Mouse (Mus musculus): Measurements from ENCODE around the gene Ces2a. TPM values are rescaled to one million over a fixed set of nuclear protein-coding genes. Genes with fewer than 3 reads are reported as not detected.

The Ces2a gene
- polyA plus RNA-seq, 1 experiment from 2014 or later: not detected

GRCm38 (mm10) chr8:104766485-104766884, 32.7 kb downstream of the Ces2a start:
- Histone ChIP-seq H3K36me3 (no peaks in the 10 kb centered on the region), H3K9ac (no peak overlapping the region), H3K4me1 (no peaks in the 10 kb centered on the region), H3K4me3 (no peak overlapping the region), H3K27me3 (no peaks in the 10 kb centered on the region), H3K27ac (no peak overlapping the region), H3K9me3 (no peaks in the 10 kb centered on the region), H3K4me2 (no peak overlapping the region)
- 61% methylated on average over 4 of the region's 4 CpGs for WGBS
- ATAC-seq (ENCODE audit: insufficient number of reproducible peaks, insufficient read depth, low FRiP score, low TSS enrichment, low read depth): no peak

DNA sequence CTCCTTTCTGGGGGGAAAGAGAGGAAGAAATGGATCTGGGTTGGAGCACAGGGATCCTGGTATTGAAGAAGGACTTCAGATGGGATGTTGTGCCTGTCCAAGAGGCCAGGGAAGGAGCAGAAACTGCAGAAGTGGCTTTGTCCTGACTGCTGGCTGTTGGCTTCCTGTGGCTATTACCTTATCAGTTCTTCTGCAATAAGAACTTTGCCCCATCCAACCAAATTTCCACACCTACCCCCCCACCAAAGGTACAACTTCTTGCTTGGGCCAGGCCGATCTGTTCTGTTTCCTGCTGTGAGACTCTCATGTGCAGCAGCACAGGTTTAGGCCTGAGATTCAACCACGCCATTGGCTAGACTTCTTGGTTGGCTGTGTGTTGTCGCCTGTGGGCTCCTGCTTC, 36.6 kb downstream of the Ces2a start:
- no peaks in the 10 kb centered on the region for H3K4me1 ChIP-seq

DNA sequence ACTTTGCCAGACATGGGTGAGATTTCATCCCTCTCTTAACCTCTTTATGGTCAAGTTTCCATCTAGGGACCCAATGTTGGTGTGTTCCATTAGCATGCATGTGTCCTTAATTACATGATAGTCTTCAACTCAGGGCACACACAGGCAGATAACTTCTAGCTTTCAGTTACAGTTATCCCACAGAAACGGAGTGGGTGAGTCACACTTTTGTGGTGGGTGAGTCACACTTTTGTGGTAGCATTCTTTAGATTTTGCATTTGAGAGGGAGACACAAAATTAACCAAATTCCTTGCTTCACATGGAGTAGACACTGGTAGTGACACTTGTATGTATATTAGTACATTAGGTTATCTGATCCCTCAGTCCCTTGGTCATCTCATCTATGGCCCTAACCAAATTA, 53.2 kb downstream of the Ces2a start:
- Histone ChIP-seq H3K27ac (no peak overlapping the region), H3K27me3 (no peaks in the 10 kb centered on the region), H3K9ac (no peak overlapping the region), H3K9me3 (no peaks in the 10 kb centered on the region), H3K4me1 (no peaks in the 10 kb centered on the region), H3K36me3 (no peaks in the 10 kb centered on the region), H3K4me2 (no peak overlapping the region), H3K4me3 (no peak overlapping the region)
- 66% methylated on average over 1 of the region's 1 CpGs for WGBS
- no peak for ATAC-seq (ENCODE audit: insufficient number of reproducible peaks, insufficient read depth, low FRiP score, low TSS enrichment, low read depth)

More for the DNA sequence above, 36.6 kb downstream of the Ces2a start:
- ATAC-seq (ENCODE audit: insufficient number of reproducible peaks, insufficient read depth, low FRiP score, low TSS enrichment, low read depth): no peak
- 94% methylated on average over 3 of the region's 3 CpGs for WGBS
- H3K4me3 ChIP-seq: no peak overlapping the region
- H3K9me3 ChIP-seq: no peaks in the 10 kb centered on the region
- H3K9ac ChIP-seq: no peak overlapping the region
- no peak overlapping the region for H3K4me2 ChIP-seq
- no peak overlapping the region for H3K27ac ChIP-seq
- no peaks in the 10 kb centered on the region for H3K36me3 ChIP-seq
- no peaks in the 10 kb centered on the region for H3K27me3 ChIP-seq

- Histone ChIP-seq H3K4me2 (no peak overlapping the region), H3K27ac (no peak overlapping the region), H3K9ac (no peak overlapping the region), H3K27me3 (no peaks in the 10 kb centered on the region), H3K4me1 (no peaks in the 10 kb centered on the region), H3K9me3 (no peaks in the 10 kb centered on the region), H3K36me3 (no peaks in the 10 kb centered on the region), H3K4me3 (no peak overlapping the region)
- ATAC-seq (ENCODE audit: insufficient number of reproducible peaks, insufficient read depth, low FRiP score, low TSS enrichment, low read depth): no peak
- 88% methylated on average over 2 of the region's 2 CpGs for WGBS
Observed at GRCm38 (mm10) chr8:104788929-104789328, 55.1 kb downstream of the Ces2a start.

DNA sequence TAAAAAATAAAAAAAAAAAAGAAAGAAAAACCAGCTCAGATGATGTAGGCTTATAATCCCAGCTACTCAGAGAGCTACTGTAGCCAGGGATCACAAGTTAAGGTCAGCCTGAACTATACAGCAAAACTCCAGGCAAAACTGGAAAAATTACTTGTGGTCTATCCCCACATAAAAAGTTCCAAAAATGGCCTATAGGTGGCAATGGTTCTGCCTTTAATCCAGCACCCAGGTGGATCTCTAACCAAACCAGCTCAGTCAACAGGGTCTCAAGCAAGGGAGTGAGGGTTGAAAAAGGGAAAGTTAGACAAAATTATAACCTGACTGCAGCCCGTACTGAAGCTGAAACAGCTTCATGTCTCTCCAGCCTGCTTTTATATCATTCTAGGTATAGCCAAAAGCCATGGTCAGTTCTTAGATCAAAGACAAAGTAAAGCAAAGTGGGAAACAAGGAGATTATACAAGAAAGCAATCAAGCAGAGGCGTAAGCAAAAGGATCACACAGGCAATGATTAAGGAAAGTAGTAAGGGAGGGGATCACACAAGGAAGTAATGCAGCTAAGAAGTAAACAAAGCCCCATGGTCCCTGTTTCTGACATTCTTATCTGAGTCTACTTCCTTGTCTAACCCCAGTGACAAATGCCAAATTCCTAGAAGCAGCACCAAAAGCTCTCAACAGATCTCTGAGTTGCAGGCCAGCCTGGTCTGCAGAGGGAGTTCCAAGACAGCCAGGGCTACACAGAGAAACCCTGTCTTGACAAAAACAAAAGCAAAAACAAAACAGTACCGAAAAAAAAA, 56.3 kb downstream of the Ces2a start:
- Histone ChIP-seq H3K4me2 (no peak overlapping the region), H3K27ac (no peak overlapping the region), H3K27me3 (no peaks in the 10 kb centered on the region), H3K4me1 (no peaks in the 10 kb centered on the region), H3K36me3 (no peaks in the 10 kb centered on the region), H3K4me3 (no peak overlapping the region), H3K9ac (no peak overlapping the region), H3K9me3 (no peaks in the 10 kb centered on the region)
- WGBS: 76% methylated on average over 3 of the region's 3 CpGs
- ATAC-seq (ENCODE audit: insufficient number of reproducible peaks, insufficient read depth, low FRiP score, low TSS enrichment, low read depth): no peak

Small RNA genes lying within 50 kb of the gene (microRNA-seq; reads per million reads assigned to microRNA genes)
- gene Gm44328: not detected

Other genes with a start within 250 kb of the Ces2a start
- 0.39 and 0.51 TPM in 2 replicates for gene Terb1, start 224.1 kb upstream of the Ces2a start, polyA plus RNA-seq (2015; fragmentation: Nextera tagmentation; extraction: Ambion mirVana)
- gene Nae1, start 199.4 kb upstream of the Ces2a start, polyA plus RNA-seq (2015; fragmentation: Nextera tagmentation; extraction: Ambion mirVana): 111 TPM in 2 replicates
- gene Car7, start 199.3 kb upstream of the Ces2a start, polyA plus RNA-seq (2015; fragmentation: Nextera tagmentation; extraction: Ambion mirVana): 1.7 and 1.8 TPM in 2 replicates
- 11.0 and 11.7 TPM in 2 replicates for gene Pdp2, start 142.6 kb upstream of the Ces2a start, polyA plus RNA-seq (2015; fragmentation: Nextera tagmentation; extraction: Ambion mirVana)
- not detected in 2 replicates for gene Cdh16, start 109.6 kb upstream of the Ces2a start, polyA plus RNA-seq (2015; fragmentation: Nextera tagmentation; extraction: Ambion mirVana)
- 3.4 and 6.1 TPM in 2 replicates for gene Rrad, start 102.7 kb upstream of the Ces2a start, polyA plus RNA-seq (2015; fragmentation: Nextera tagmentation; extraction: Ambion mirVana)
- 79.5 and 83.5 TPM in 2 replicates for gene Ciao2b, start 92.0 kb upstream of the Ces2a start, polyA plus RNA-seq (2015; fragmentation: Nextera tagmentation; extraction: Ambion mirVana)
- 0.22 and 0.31 TPM in 2 replicates for gene Ces2b, start 97.6 kb downstream of the Ces2a start, polyA plus RNA-seq (2015; fragmentation: Nextera tagmentation; extraction: Ambion mirVana)
- 0.59 TPM in 1 of 2 replicates, not detected in the other for gene Ces2c, start 113.1 kb downstream of the Ces2a start, polyA plus RNA-seq (2015; fragmentation: Nextera tagmentation; extraction: Ambion mirVana)
- gene Ces2e, start 192.3 kb downstream of the Ces2a start, polyA plus RNA-seq (2015; fragmentation: Nextera tagmentation; extraction: Ambion mirVana): 0.13 and 1.2 TPM in 2 replicates
- gene Ces2f, start 213.4 kb downstream of the Ces2a start, polyA plus RNA-seq (2015; fragmentation: Nextera tagmentation; extraction: Ambion mirVana): not detected in 2 replicates
- 0.37 and 1.1 TPM in 2 replicates for gene Ces2g, start 227.7 kb downstream of the Ces2a start, polyA plus RNA-seq (2015; fragmentation: Nextera tagmentation; extraction: Ambion mirVana)